Mouse (Mus musculus) heart, postnatal 0 days (tissue): ENCODE measurements at regions not wholly inside any gene's neighbourhood (a gene's known extent, or its start where the extent isn't known, plus 50 kb on each side); places are given as distances from the start of the nearest gene placed in this dataset.

Experiments
- ATAC-seq: fragments of 200-750 bp; cut with Nextera tagmentation; 2 replicates; pipeline ENCODE4 v1.8.0; 2017; ENCODE audit warnings: low read depth, moderate number of reproducible peaks, moderate library complexity; ENCODE audit not compliant: insufficient read depth
- DNase-seq: peaks from one replicate; pipeline ENCODE4 v3.0.0-alpha.2; 2016; ENCODE audit warnings: low spot score
- H3K27ac ChIP-seq: fragments of 300-500 bp; sonication (generic); 2 replicates; pipeline ENCODE4 v1.5.1; 2014; ENCODE audit warnings: low read depth, mild to moderate bottlenecking
- H3K27me3 ChIP-seq: fragments of 300-500 bp; sonication (generic); 2 replicates; pipeline ENCODE4 v1.6.1; 2014; ENCODE audit warnings: low read length, mixed read lengths; ENCODE audit not compliant: control insufficient read depth, insufficient read depth
- H3K36me3 ChIP-seq: fragments of 300-500 bp; sonication (generic); replicated peaks from 2 replicates; pipeline ENCODE4 v1.6.1; 2014; ENCODE audit warnings: low read length, mixed read lengths; ENCODE audit not compliant: control insufficient read depth, insufficient read depth
- H3K4me1 ChIP-seq: fragments of 300-500 bp; sonication (generic); 2 replicates; pipeline ENCODE4 v1.6.1; 2014; ENCODE audit warnings: antibody characterized with exemption; ENCODE audit not compliant: control insufficient read depth, insufficient read depth
- H3K4me2 ChIP-seq: fragments of 300-500 bp; sonication (generic); 2 replicates; pipeline ENCODE4 v1.6.1; 2014; ENCODE audit warnings: low read depth, mild to moderate bottlenecking, low read length, moderate library complexity
- H3K4me3 ChIP-seq: fragments of 300-500 bp; sonication (generic); 2 replicates; pipeline ENCODE4 v1.5.1; 2014; ENCODE audit warnings: low read depth, low read length
- H3K9ac ChIP-seq: fragments of 300-500 bp; sonication (generic); replicated peaks from 2 replicates; pipeline ENCODE4 v1.6.1; 2014; ENCODE audit warnings: low read depth, low read length, mixed read lengths
- H3K9me3 ChIP-seq: fragments of 300-500 bp; sonication (generic); replicated peaks from 2 replicates; pipeline ENCODE4 v1.6.1; 2016; ENCODE audit warnings: low read length; ENCODE audit not compliant: control insufficient read depth
- CTCF ChIP-seq: IDR thresholded peaks from 2 replicates; pipeline ENCODE4 v1.5.1; 2016; ENCODE audit warnings: antibody characterized with exemption, control low read depth, low read depth
- EP300 ChIP-seq: IDR thresholded peaks from 2 replicates; pipeline ENCODE4 v1.6.1; 2016; ENCODE audit warnings: antibody characterized with exemption, low read depth
- WGBS: fragments of 180-500 bp; shearing (Covaris S2); extraction: QIAGEN DNeasy Blood & Tissue Kit; methylation state at CpG from one replicate; pipeline ENCODE4 v1.1.7; 2014; 5-methylcytosine and 5-hydroxymethylcytosine counted together

DNA sequence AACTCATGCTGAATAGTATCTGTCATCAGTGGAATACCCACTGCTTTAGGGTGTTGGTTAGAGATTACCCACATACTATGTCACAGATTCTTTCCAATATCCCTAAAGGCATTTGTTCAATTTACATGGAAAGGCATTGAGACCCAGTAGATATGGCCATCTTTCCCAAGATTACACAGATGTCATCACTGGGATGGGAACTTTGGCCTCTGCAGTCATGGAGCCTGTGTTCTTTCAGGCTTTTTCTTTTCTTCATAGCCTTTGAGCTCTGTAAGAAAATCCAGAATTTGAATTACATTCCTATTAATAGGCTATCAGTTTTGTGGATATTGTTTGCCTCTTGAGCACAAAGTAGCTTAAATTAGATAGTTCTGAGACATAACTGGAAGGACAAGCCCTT, 59.2 kb upstream of the Shcbp1 start:
- Histone ChIP-seq H3K4me2 (no peak overlapping the region), H3K9me3 (no peaks in the 10 kb centered on the region), H3K9ac (no peak overlapping the region), H3K4me3 (no peak overlapping the region), H3K27ac (no peak overlapping the region), H3K27me3 (no peaks in the 10 kb centered on the region), H3K36me3 (no peaks in the 10 kb centered on the region), H3K4me1 (no peaks in the 10 kb centered on the region)
- no peak for TF ChIP-seq CTCF
- no peak for TF ChIP-seq EP300
- ATAC-seq (no peak), DNase-seq (no peak)

DNA sequence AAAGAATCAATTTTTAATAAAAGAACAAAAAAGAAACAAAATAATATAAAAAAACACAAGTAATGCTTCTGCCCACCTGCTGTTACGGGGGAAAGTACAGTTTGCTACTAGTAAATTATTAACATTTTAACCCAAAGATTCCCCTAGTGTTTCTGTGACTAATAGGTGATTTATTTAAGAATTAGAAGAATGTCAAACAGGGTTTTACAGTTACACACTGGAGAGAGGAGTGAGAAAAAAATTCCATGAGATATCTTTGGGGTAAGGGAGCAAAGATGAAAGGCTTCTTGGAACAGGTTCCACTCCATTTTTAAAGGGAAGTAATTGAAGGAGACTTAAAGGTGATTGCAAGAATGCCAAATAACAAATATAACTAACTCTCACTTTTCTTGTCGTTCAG, 58.4 kb upstream of the Shcbp1 start:
- no peaks in the 10 kb centered on the region for H3K9me3 ChIP-seq
- H3K4me1 ChIP-seq, result no peaks in the 10 kb centered on the region
- TF ChIP-seq CTCF, result no peak
- no peak for TF ChIP-seq EP300
- DNase-seq, result no peak
- no peaks in the 10 kb centered on the region for H3K27me3 ChIP-seq
- 82% methylated on average over 2 of the region's 2 CpGs for WGBS
- no peak overlapping the region for H3K9ac ChIP-seq
- H3K4me3 ChIP-seq, result no peak overlapping the region
- H3K36me3 ChIP-seq, result no peaks in the 10 kb centered on the region
- no peak for ATAC-seq
- H3K4me2 ChIP-seq, result no peak overlapping the region
- no peak overlapping the region for H3K27ac ChIP-seq

DNA sequence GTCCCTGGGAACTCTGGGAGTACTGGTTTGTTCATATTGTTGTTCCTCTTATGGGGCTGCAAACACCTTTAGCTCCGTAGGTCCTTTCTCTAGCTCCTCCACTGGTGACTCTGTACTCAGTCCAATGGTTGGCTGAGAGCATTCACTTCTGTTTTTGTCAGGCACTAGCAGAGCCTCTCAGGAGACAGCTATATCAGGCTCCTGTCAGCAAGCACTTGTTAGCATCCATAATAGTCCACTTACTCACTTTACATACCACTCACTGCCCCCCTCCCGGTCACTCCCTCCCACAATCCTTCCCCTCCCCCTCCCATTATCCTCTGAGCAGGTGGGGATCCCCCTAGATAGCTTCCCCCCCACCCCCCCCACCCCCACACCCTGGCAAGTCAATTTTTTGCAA, 57.3 kb upstream of the Shcbp1 start:
- Histone ChIP-seq H3K4me1 (no peaks in the 10 kb centered on the region), H3K36me3 (no peaks in the 10 kb centered on the region), H3K27ac (no peak overlapping the region), H3K9ac (no peak overlapping the region), H3K4me3 (no peak overlapping the region), H3K4me2 (no peak overlapping the region), H3K27me3 (no peaks in the 10 kb centered on the region), H3K9me3 (no peaks in the 10 kb centered on the region)
- TF ChIP-seq EP300 (no peak), CTCF (no peak)
- peak; percentile 58 for ATAC-seq
- 27% methylated on average over 2 of the region's 2 CpGs for WGBS
- no peak for DNase-seq
